Mouse (Mus musculus): ENCODE measurements around the gene Btg3. TPM values are rescaled to one million over a fixed set of nuclear protein-coding genes. Genes with fewer than 3 reads are reported as not detected.

The Btg3 gene
- total and polyA plus RNA-seq, 3 experiments = 21.6 to 72.2 (median 43.9) TPM

DNA sequence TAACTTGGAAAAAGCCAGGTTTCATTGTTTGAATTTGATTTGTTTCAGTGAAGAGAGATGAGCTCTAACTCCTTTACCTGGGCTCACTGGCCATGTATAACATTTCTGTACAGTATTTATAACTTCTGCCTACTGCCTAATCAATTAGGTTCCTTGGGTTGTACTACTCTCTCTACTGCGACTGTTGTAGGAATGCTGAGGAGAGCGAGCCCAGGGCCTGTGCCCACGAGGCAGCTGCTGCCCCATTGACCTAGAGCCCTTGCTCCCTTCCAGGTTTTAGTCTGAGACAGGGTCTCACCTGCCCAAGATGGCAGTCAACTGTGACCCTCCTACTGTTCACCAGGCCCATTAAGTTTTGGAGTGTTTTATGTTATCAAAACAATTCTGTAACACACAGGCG is 15.5 kb downstream of the Btg3 start:
- peaks cover 51 to 83% of the 10 kb centered on the region in 2 experiments for H3K36me3 ChIP-seq (replicated peaks in 1 of 2; ENCODE audit: control insufficient read depth in 1 of 2, insufficient read depth in 1 of 2, low read length in 1 of 2)
- no peak overlapping the region for H3K4me2 ChIP-seq (ENCODE audit: insufficient read depth, low read depth, poor library complexity, severe bottlenecking)
- peaks cover 4% of the 10 kb centered on the region for H3K79me2 ChIP-seq (replicated peaks; ENCODE audit: control insufficient read depth, extremely low read depth, insufficient read depth, poor library complexity, severe bottlenecking)
- TF ChIP-seq MEF2A (IDR thresholded peaks at IDR 0.05; ENCODE audit: borderline replicate concordance, low read depth, low read length) = no peak
- TF ChIP-seq MAFK (IDR thresholded peaks at IDR 0.05; ENCODE audit: insufficient replicate concordance, low read length) = no peak
- TF ChIP-seq ZKSCAN1 (IDR thresholded peaks at IDR 0.05; ENCODE audit: borderline replicate concordance, low read depth, low read length) = no peak
- no peak for TF ChIP-seq TBP (conservative IDR thresholded peaks at IDR 0.05; ENCODE audit: low read depth, low read length)
- TF ChIP-seq USF1 (IDR thresholded peaks at IDR 0.05; ENCODE audit: low read depth, low read length) = no peak
- TF ChIP-seq ZC3H11A (IDR thresholded peaks at IDR 0.05; ENCODE audit: low read depth, low read length) = no peak
- TF ChIP-seq SIN3A (IDR thresholded peaks at IDR 0.05; ENCODE audit: low read length) = no peak
- TF ChIP-seq POLR2AphosphoS2 (IDR thresholded peaks at IDR 0.05; ENCODE audit: low read depth, low read length) = no peak
- no peak for TF ChIP-seq ETS1 (conservative IDR thresholded peaks at IDR 0.05; ENCODE audit: low read depth, low read length)
- no peak for TF ChIP-seq IRF4 (IDR thresholded peaks at IDR 0.05; ENCODE audit: low read depth, low read length)
- no peak for TF ChIP-seq MAZ (IDR thresholded peaks at IDR 0.05; ENCODE audit: low read depth, low read length)
- H3K4me3 ChIP-seq (replicated peaks in 1 of 3; ENCODE audit: low read depth in 2 of 3, low read length in 2 of 3, poor library complexity in 1 of 3) = no peak overlapping the region
- no peak overlapping the region for H3K9ac ChIP-seq (ENCODE audit: insufficient read depth, low read depth)
- no peak for DNase-seq (ENCODE audit: extremely low read depth)
- H3K9me3 ChIP-seq (replicated peaks; ENCODE audit: low read length) = no peaks in the 10 kb centered on the region
- dilution Hi-C loops (cut with MboI; ENCODE audit: extremely low pct_ligation_motif_present, extremely low pct_unique_long_range_greater_than_20kb, low sequenced_read_pairs) (no loop called here), in situ Hi-C loops (cut with MboI; ENCODE audit: low pct_ligation_motif_present, low pct_unique_long_range_greater_than_20kb, low sequenced_read_pairs) (no loop called here)
- no peak overlapping the region for H3K27ac ChIP-seq (ENCODE audit: insufficient read depth, low read depth)
- no peaks in the 10 kb centered on the region for H3K27me3 ChIP-seq (replicated peaks)
- H3K4me1 ChIP-seq (ENCODE audit: control insufficient read depth in 1 of 2, insufficient read depth in 2 of 2) = peaks cover 0 to under 1% of the 10 kb centered on the region in 2 experiments; a peak in 1 of 4 replicates

DNA sequence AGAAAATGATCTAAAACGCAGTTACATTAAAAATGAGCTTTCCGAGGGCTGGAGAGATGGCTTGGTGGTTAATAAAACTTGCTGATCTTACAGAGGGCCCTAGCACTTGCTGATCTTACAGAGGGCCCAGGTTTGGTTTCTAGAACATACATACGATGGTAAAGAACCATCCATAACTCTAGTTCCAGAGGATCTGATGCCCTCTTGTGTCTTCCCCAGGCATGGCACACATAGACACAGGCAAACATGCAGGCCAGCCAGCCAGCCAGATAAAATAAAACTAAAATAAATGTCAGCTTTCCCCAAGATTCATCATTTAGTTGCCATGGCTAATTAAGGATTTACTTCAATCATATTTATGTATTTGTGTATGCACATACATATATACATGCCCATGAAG is 19.2 kb downstream of the Btg3 start:
- TF ChIP-seq RAD21 (IDR thresholded peaks at IDR 0.05; ENCODE audit: low read depth, low read length) = peak; percentile 26
- TF ChIP-seq POLR2A (IDR thresholded peaks at IDR 0.05; ENCODE audit: low read depth, low read length) = 0 out of 2 replicates have a peak, but pooled peaks have one; percentile 31
- TF ChIP-seq ZC3H11A (IDR thresholded peaks at IDR 0.05; ENCODE audit: low read depth, low read length) = no peak
- no peak for TF ChIP-seq E2F4 (IDR thresholded peaks at IDR 0.05; ENCODE audit: insufficient replicate concordance, low read depth, low read length)
- TF ChIP-seq ZKSCAN1 (IDR thresholded peaks at IDR 0.05; ENCODE audit: borderline replicate concordance, low read depth, low read length) = no peak
- no peak for TF ChIP-seq ELF1 (IDR thresholded peaks at IDR 0.05; ENCODE audit: low read depth, low read length)
- no peak for TF ChIP-seq MAZ (IDR thresholded peaks at IDR 0.05; ENCODE audit: low read depth, low read length)
- TF ChIP-seq MAX (IDR thresholded peaks at IDR 0.05; ENCODE audit: low read length) = no peak
- TF ChIP-seq USF2 (conservative IDR thresholded peaks at IDR 0.05; ENCODE audit: low read depth, low read length) = no peak
- TF ChIP-seq BHLHE40 (IDR thresholded peaks at IDR 0.05; ENCODE audit: low read depth, low read length) = no peak
- TF ChIP-seq CTCF (conservative IDR thresholded peaks at IDR 0.05 in 1 of 2, IDR thresholded peaks at IDR 0.05 in 1 of 2; ENCODE audit: low read depth in 2 of 2, low read length in 2 of 2) = peak in 1 of 2 experiments; percentile 44; a peak in 2 of 4 replicates
- no peak for TF ChIP-seq HCFC1 (IDR thresholded peaks at IDR 0.05; ENCODE audit: low read depth, low read length)
- peak; percentile 11; the same call in 1 of the 2 replicates for TF ChIP-seq SMC3 (IDR thresholded peaks at IDR 0.05; ENCODE audit: low read depth, low read length)
- Histone ChIP-seq H3K4me1 (ENCODE audit: control insufficient read depth in 1 of 2, insufficient read depth in 2 of 2) (no peaks in the 10 kb centered on the region), H3K27ac (ENCODE audit: insufficient read depth, low read depth) (no peak overlapping the region), H3K36me3 (replicated peaks in 1 of 2; ENCODE audit: control insufficient read depth in 1 of 2, insufficient read depth in 1 of 2, low read length in 1 of 2) (peaks cover 33 to 47% of the 10 kb centered on the region in 2 experiments), H3K4me2 (ENCODE audit: insufficient read depth, low read depth, poor library complexity, severe bottlenecking) (no peak overlapping the region), H3K9me3 (replicated peaks; ENCODE audit: low read length) (no peaks in the 10 kb centered on the region), H3K9ac (ENCODE audit: insufficient read depth, low read depth) (no peak overlapping the region), H3K27me3 (replicated peaks) (no peaks in the 10 kb centered on the region), H3K4me3 (replicated peaks in 1 of 3; ENCODE audit: low read depth in 2 of 3, low read length in 2 of 3, poor library complexity in 1 of 3) (no peak overlapping the region), H3K79me2 (replicated peaks; ENCODE audit: control insufficient read depth, extremely low read depth, insufficient read depth, poor library complexity, severe bottlenecking) (no peaks in the 10 kb centered on the region)
- peak; percentile 24 for DNase-seq (ENCODE audit: extremely low read depth)
- dilution Hi-C loops (cut with MboI; ENCODE audit: extremely low pct_ligation_motif_present, extremely low pct_unique_long_range_greater_than_20kb, low sequenced_read_pairs) = no loop called here
- in situ Hi-C loops (cut with MboI; ENCODE audit: low pct_ligation_motif_present, low pct_unique_long_range_greater_than_20kb, low sequenced_read_pairs) = no loop called here
